Mouse (Mus musculus) testis, adult 2 months (tissue): ENCODE results near the gene Atox1. TPM values are rescaled to one million over a fixed set of nuclear protein-coding genes. Genes with fewer than 3 reads are reported as not detected.

Source experiments
- H3K27ac ChIP-seq: fragments of 200-500 bp; 2 replicates; pipeline ENCODE4 v1.5.1; 2012; ENCODE audit warnings: low read depth, low read length; ENCODE audit not compliant: control insufficient read depth, insufficient read depth
- H3K27me3 ChIP-seq: fragments of 200-500 bp; 2 replicates; pipeline ENCODE4 v1.6.1; 2012; ENCODE audit warnings: mild to moderate bottlenecking, low read length, moderate library complexity; ENCODE audit not compliant: control insufficient read depth, insufficient read depth
- H3K36me3 ChIP-seq: fragments of 200-500 bp; 2 replicates; pipeline ENCODE4 v1.6.1; 2012; ENCODE audit warnings: mild to moderate bottlenecking, low read length; ENCODE audit not compliant: control insufficient read depth, insufficient read depth
- H3K4me1 ChIP-seq: fragments of 200-500 bp; 2 replicates; pipeline ENCODE4 v1.6.1; 2012; ENCODE audit warnings: low read length; ENCODE audit not compliant: control insufficient read depth, insufficient read depth
- H3K4me3 ChIP-seq: fragments of 200-500 bp; 2 replicates; pipeline ENCODE4 v1.5.1; 2012; ENCODE audit warnings: low read depth, mild to moderate bottlenecking, low read length, moderate library complexity, mixed read lengths; ENCODE audit not compliant: control insufficient read depth
- CTCF ChIP-seq: fragments of 200-500 bp; IDR thresholded peaks from 2 replicates; pipeline ENCODE4 v1.5.1; 2012; ENCODE audit warnings: low read depth, mild to moderate bottlenecking, inconsistent platforms, low read length, moderate library complexity; ENCODE audit not compliant: control insufficient read depth, insufficient read depth, insufficient replicate concordance
- POLR2A ChIP-seq: fragments of 200-500 bp; IDR thresholded peaks from 2 replicates; pipeline ENCODE4 v1.6.1; 2012; ENCODE audit warnings: low read depth, mild to moderate bottlenecking, inconsistent platforms, low read length, moderate library complexity; ENCODE audit not compliant: control insufficient read depth
- polyA plus RNA-seq: library from polyadenylated mRNA; depleted of rRNA; stranded (reverse); fragments of >200 nt; gene quantifications from 2 replicates; pipeline ENCODE4 v1.2.3, GENCODE M21; 2012; rRNA removed

Gene Atox1
- polyA plus RNA-seq, 1 experiment, result 142 TPM

DNA sequence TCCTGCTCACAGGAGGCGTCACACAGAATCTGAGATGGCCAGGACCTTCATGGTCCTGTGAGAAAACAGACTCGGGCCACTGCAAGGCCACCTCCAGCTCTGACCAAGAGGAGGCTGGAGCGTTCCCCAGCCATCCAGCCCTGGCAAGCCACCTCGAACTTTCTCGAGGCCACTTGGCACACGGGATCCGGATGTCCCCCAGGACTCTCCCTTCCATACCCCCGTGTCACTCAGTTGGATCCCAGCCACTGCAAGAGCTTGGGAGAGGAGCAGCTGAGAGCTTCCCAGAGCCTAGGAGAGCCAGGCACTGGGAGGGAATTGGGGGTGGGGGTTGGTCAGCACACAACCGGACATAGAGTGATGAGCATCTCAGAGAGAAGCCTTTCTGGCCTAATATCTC lies 63.6 kb downstream of the Atox1 start:
- TF ChIP-seq POLR2A (no peak), CTCF (no peak)
- Histone ChIP-seq H3K4me1 (peaks cover 6% of the 10 kb centered on the region), H3K4me3 (no peak overlapping the region), H3K27me3 (no peaks in the 10 kb centered on the region), H3K27ac (no peak overlapping the region), H3K36me3 (no peaks in the 10 kb centered on the region)

DNA sequence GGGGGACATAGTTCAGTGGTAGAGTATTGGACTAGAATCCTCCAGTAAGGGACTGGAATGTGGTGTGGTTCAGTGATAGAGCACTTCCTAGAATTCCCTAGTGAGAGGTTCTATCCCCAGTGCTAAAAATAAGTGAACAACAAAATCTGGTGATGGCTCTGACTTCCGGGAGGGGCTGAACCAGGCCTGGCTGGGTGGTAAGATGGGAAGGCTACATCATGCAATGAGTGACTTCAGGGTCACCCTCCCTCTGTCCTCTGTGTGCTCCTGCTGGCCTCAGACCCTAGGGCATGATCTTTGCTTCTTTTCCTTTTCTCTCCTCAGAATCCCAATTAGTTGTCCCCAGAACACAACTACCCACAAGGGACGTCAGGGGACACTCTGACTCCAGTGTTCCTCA lies 64.0 kb downstream of the Atox1 start:
- TF ChIP-seq CTCF, result no peak
- TF ChIP-seq POLR2A, result no peak
- Histone ChIP-seq H3K36me3 (no peaks in the 10 kb centered on the region), H3K27me3 (no peaks in the 10 kb centered on the region), H3K4me3 (no peak overlapping the region), H3K27ac (no peak overlapping the region), H3K4me1 (peaks cover 9% of the 10 kb centered on the region)

Other genes with a start within 250 kb of the Atox1 start
- gene Fat2, start 124.7 kb downstream of the Atox1 start, polyA plus RNA-seq, result 0.01 and 0.07 TPM in 2 replicates
- gene Sparc, start 38.1 kb downstream of the Atox1 start, polyA plus RNA-seq, result 374 and 406 TPM in 2 replicates
- 10.0 and 10.7 TPM in 2 replicates for gene G3bp1, start 8.4 kb upstream of the Atox1 start, polyA plus RNA-seq
- gene Glra1, start 147.0 kb upstream of the Atox1 start, polyA plus RNA-seq, result not detected in 2 replicates